Mouse (Mus musculus) liver, embryonic 15.5 days (tissue): ENCODE results near the gene Ets1. TPM values are rescaled to one million over a fixed set of nuclear protein-coding genes. Genes with fewer than 3 reads are reported as not detected.

ENCODE experiments used
- ATAC-seq: fragments of 200-750 bp; cut with Nextera tagmentation; 2 replicates; pipeline ENCODE4 v1.8.0; 2017; ENCODE audit warnings: moderate number of reproducible peaks, mild to moderate bottlenecking, moderate library complexity; ENCODE audit not compliant: insufficient read depth
- H3K27ac ChIP-seq: fragments of 300-500 bp; sonication (generic); replicated peaks from 2 replicates; pipeline ENCODE4 v1.5.1; 2015; ENCODE audit warnings: mild to moderate bottlenecking, inconsistent platforms
- H3K27me3 ChIP-seq: fragments of 300-500 bp; sonication (generic); 2 replicates; pipeline ENCODE4 v1.6.1; 2015; ENCODE audit warnings: mild to moderate bottlenecking, inconsistent platforms
- H3K36me3 ChIP-seq: fragments of 300-500 bp; sonication (generic); replicated peaks from 2 replicates; pipeline ENCODE4 v1.6.1; 2015; ENCODE audit warnings: moderate library complexity, mild to moderate bottlenecking, inconsistent platforms
- H3K4me1 ChIP-seq: fragments of 300-500 bp; sonication (generic); replicated peaks from 2 replicates; pipeline ENCODE4 v1.6.1; 2015; ENCODE audit warnings: inconsistent platforms
- H3K4me2 ChIP-seq: fragments of 300-500 bp; sonication (generic); 2 replicates; pipeline ENCODE4 v1.6.1; 2015; ENCODE audit warnings: moderate library complexity, mild to moderate bottlenecking, inconsistent platforms
- H3K4me3 ChIP-seq: fragments of 300-500 bp; sonication (generic); replicated peaks from 2 replicates; pipeline ENCODE4 v1.5.1; 2015; ENCODE audit warnings: mild to moderate bottlenecking, inconsistent platforms
- H3K9ac ChIP-seq: fragments of 300-500 bp; sonication (generic); 2 replicates; pipeline ENCODE4 v1.6.1; 2015; ENCODE audit warnings: moderate library complexity, mild to moderate bottlenecking, inconsistent platforms
- H3K9me3 ChIP-seq: fragments of 300-500 bp; sonication (generic); replicated peaks from 2 replicates; pipeline ENCODE4 v1.6.1; 2016; ENCODE audit warnings: inconsistent platforms
- WGBS: fragments of 180-500 bp; shearing (Covaris S2); methylation state at CpG from one replicate; pipeline ENCODE4 v1.1.7; 2015; ENCODE audit warnings: mixed read lengths; ENCODE audit not compliant: insufficient replicate concordance; 5-methylcytosine and 5-hydroxymethylcytosine counted together
- polyA plus RNA-seq: library from polyadenylated mRNA; unstranded; fragments of >200 nt; fragmentation: Nextera tagmentation; extraction: Ambion mirVana; gene quantifications from 2 replicates; pipeline ENCODE4 v1.2.1, GENCODE M21; 2015

Gene Ets1
- polyA plus RNA-seq, 1 experiment from 2014 or later: 13.6 TPM

GRCm38 (mm10) chr9:32616516-32617429 is 19.2 kb upstream of the Ets1 start:
- Histone ChIP-seq H3K27me3 (peaks cover 8% of the 10 kb centered on the region; the same call in 1 of the 2 replicates), H3K4me2 (no peak overlapping the region), H3K4me1 (peaks cover 7% of the 10 kb centered on the region), H3K9ac (no peak overlapping the region), H3K36me3 (no peaks in the 10 kb centered on the region), H3K4me3 (no peak overlapping the region), H3K27ac (no peak overlapping the region), H3K9me3 (no peaks in the 10 kb centered on the region)
- no peak for ATAC-seq
- WGBS: 65% methylated on average over 5 of the region's 5 CpGs

GRCm38 (mm10) chr9:32617430-32617768 is 18.6 kb upstream of the Ets1 start:
- no peak overlapping the region for H3K4me3 ChIP-seq
- H3K27me3 ChIP-seq: peaks cover 4% of the 10 kb centered on the region; the same call in 1 of the 2 replicates
- ATAC-seq: no peak
- H3K9ac ChIP-seq: no peak overlapping the region
- no peak overlapping the region for H3K27ac ChIP-seq
- no peak overlapping the region for H3K4me2 ChIP-seq
- WGBS: 36% methylated on average over 5 of the region's 5 CpGs
- peaks cover 7% of the 10 kb centered on the region for H3K4me1 ChIP-seq
- no peaks in the 10 kb centered on the region for H3K36me3 ChIP-seq
- H3K9me3 ChIP-seq: no peaks in the 10 kb centered on the region

GRCm38 (mm10) chr9:32618544-32619120 is 17.4 kb upstream of the Ets1 start:
- Histone ChIP-seq H3K36me3 (no peaks in the 10 kb centered on the region), H3K27ac (no peak overlapping the region), H3K27me3 (peaks cover 6% of the 10 kb centered on the region; the same call in 1 of the 2 replicates), H3K9me3 (no peaks in the 10 kb centered on the region), H3K9ac (no peak overlapping the region), H3K4me2 (no peak overlapping the region), H3K4me1 (peaks cover 7% of the 10 kb centered on the region), H3K4me3 (no peak overlapping the region)
- no peak for ATAC-seq
- WGBS: 55% methylated on average over 9 of the region's 9 CpGs

- ATAC-seq: no peak
- 63% methylated on average over 6 of the region's 6 CpGs for WGBS
- no peak overlapping the region for H3K4me3 ChIP-seq
- no peaks in the 10 kb centered on the region for H3K36me3 ChIP-seq
- H3K27ac ChIP-seq: no peak overlapping the region
- H3K4me1 ChIP-seq: peaks cover 3% of the 10 kb centered on the region; the same call in 1 of the 2 replicates
- no peaks in the 10 kb centered on the region for H3K9me3 ChIP-seq
- no peak overlapping the region for H3K4me2 ChIP-seq
- peaks cover 3% of the 10 kb centered on the region; the same call in 1 of the 2 replicates for H3K27me3 ChIP-seq
- no peak overlapping the region for H3K9ac ChIP-seq
These were observed 16.4 kb upstream of the Ets1 start for GRCm38 (mm10) chr9:32619661-32620060.

GRCm38 (mm10) chr9:32620446-32620845 is 15.6 kb upstream of the Ets1 start:
- Histone ChIP-seq H3K27ac (no peak overlapping the region), H3K4me2 (no peak overlapping the region), H3K4me1 (peaks cover 3% of the 10 kb centered on the region; the same call in 1 of the 2 replicates), H3K27me3 (peaks cover 3% of the 10 kb centered on the region; the same call in 1 of the 2 replicates), H3K9ac (no peak overlapping the region), H3K36me3 (no peaks in the 10 kb centered on the region), H3K4me3 (no peak overlapping the region), H3K9me3 (no peaks in the 10 kb centered on the region)
- no peak for ATAC-seq
- WGBS: 75% methylated on average over 3 of the region's 3 CpGs

GRCm38 (mm10) chr9:32629385-32629981 is 6.5 kb upstream of the Ets1 start:
- H3K36me3 ChIP-seq: no peaks in the 10 kb centered on the region
- 35% methylated on average over 1 of the region's 1 CpGs for WGBS
- H3K4me3 ChIP-seq: no peak overlapping the region
- no peaks in the 10 kb centered on the region for H3K9me3 ChIP-seq
- H3K9ac ChIP-seq: no peak overlapping the region
- no peak overlapping the region for H3K4me2 ChIP-seq
- ATAC-seq: no peak
- H3K27me3 ChIP-seq: peaks cover 9% of the 10 kb centered on the region; the same call in 1 of the 2 replicates
- no peak overlapping the region for H3K27ac ChIP-seq
- no peaks in the 10 kb centered on the region for H3K4me1 ChIP-seq

GRCm38 (mm10) chr9:32631341-32631740 is 4.7 kb upstream of the Ets1 start:
- no peak overlapping the region for H3K4me2 ChIP-seq
- no peaks in the 10 kb centered on the region for H3K36me3 ChIP-seq
- H3K9ac ChIP-seq: no peak overlapping the region
- peaks cover 18% of the 10 kb centered on the region for H3K27me3 ChIP-seq
- H3K4me1 ChIP-seq: no peaks in the 10 kb centered on the region
- H3K27ac ChIP-seq: no peak overlapping the region
- ATAC-seq: no peak
- H3K4me3 ChIP-seq: no peak overlapping the region
- no peaks in the 10 kb centered on the region for H3K9me3 ChIP-seq

GRCm38 (mm10) chr9:32632237-32632636 is 3.8 kb upstream of the Ets1 start:
- Histone ChIP-seq H3K27me3 (peaks cover 22% of the 10 kb centered on the region), H3K4me3 (no peak overlapping the region), H3K9me3 (no peaks in the 10 kb centered on the region), H3K4me2 (no peak overlapping the region), H3K36me3 (no peaks in the 10 kb centered on the region), H3K9ac (no peak overlapping the region), H3K4me1 (no peaks in the 10 kb centered on the region), H3K27ac (no peak overlapping the region)
- 64% methylated on average over 7 of the region's 7 CpGs for WGBS
- ATAC-seq: no peak

- H3K27ac ChIP-seq: no peak overlapping the region
- no peaks in the 10 kb centered on the region for H3K36me3 ChIP-seq
- no peaks in the 10 kb centered on the region for H3K4me1 ChIP-seq
- no peak for ATAC-seq
- H3K27me3 ChIP-seq: peaks cover 23% of the 10 kb centered on the region
- H3K9ac ChIP-seq: no peak overlapping the region
- H3K4me3 ChIP-seq: no peak overlapping the region
- no peak overlapping the region for H3K4me2 ChIP-seq
- no peaks in the 10 kb centered on the region for H3K9me3 ChIP-seq
- 60% methylated on average over 3 of the region's 3 CpGs for WGBS
These were observed 9.0 kb downstream of the Ets1 start for GRCm38 (mm10) chr9:32644981-32645380.

GRCm38 (mm10) chr9:32645475-32645874 is 9.5 kb downstream of the Ets1 start:
- H3K36me3 ChIP-seq: no peaks in the 10 kb centered on the region
- H3K9ac ChIP-seq: no peak overlapping the region
- H3K4me1 ChIP-seq: no peaks in the 10 kb centered on the region
- WGBS: 11% methylated on average over 9 of the region's 9 CpGs
- ATAC-seq: no peak
- H3K4me2 ChIP-seq: no peak overlapping the region
- H3K4me3 ChIP-seq: no peak overlapping the region
- no peaks in the 10 kb centered on the region for H3K9me3 ChIP-seq
- H3K27ac ChIP-seq: no peak overlapping the region
- H3K27me3 ChIP-seq: peaks cover 23% of the 10 kb centered on the region

GRCm38 (mm10) chr9:32646539-32647258 is 10.7 kb downstream of the Ets1 start:
- Histone ChIP-seq H3K27me3 (peaks cover 23% of the 10 kb centered on the region), H3K4me3 (no peak overlapping the region), H3K9me3 (no peaks in the 10 kb centered on the region), H3K36me3 (no peaks in the 10 kb centered on the region), H3K4me2 (no peak overlapping the region), H3K27ac (no peak overlapping the region), H3K9ac (no peak overlapping the region), H3K4me1 (no peaks in the 10 kb centered on the region)
- no peak for ATAC-seq
- WGBS: 40% methylated on average over 11 of the region's 11 CpGs
